Mouse (Mus musculus): Measurements from ENCODE around the gene Zfp827.

Zfp827 gene

GRCm38 (mm10) chr8:79027977-79028487, at the start of gene Zfp827:
Gene Zfp827, plus strand, starts transcription at chr8:79028437.
- DNase-seq (ENCODE audit: low spot score in 2 of 2), result peak; percentile 31 to 75

- DNase-seq (ENCODE audit: low spot score in 2 of 2), result no peak
These were observed 23.9 kb upstream of the Zfp827 start for GRCm38 (mm10) chr8:79004341-79004740.

DNA sequence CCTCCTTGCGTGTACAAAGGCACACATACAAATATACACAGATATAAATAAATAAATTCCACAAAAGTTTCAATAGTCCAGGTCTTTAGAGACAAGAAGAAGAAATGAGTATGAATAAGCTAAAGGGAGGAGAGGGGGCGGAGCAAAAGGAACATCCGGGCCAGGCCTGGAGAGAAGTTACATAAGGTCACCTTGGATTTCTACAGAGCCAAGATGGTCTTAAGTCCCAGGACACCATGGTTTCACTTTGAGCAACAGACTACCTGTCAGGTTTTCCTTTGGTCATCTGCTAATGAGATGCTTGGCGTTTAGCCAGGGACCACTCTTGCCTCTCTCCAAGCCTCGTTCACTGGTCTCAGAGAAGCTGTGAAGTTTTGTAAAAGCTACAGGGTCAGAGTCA, 13.2 kb upstream of the Zfp827 start:
- DNase-seq (ENCODE audit: low spot score in 2 of 2), result no peak

- no peak for DNase-seq (ENCODE audit: low spot score in 2 of 2)
These were observed 12.2 kb upstream of the Zfp827 start for GRCm38 (mm10) chr8:79016076-79016475.

- no peak for DNase-seq (ENCODE audit: low spot score in 2 of 2)
These were observed 11.7 kb upstream of the Zfp827 start for GRCm38 (mm10) chr8:79016583-79016982.

DNA sequence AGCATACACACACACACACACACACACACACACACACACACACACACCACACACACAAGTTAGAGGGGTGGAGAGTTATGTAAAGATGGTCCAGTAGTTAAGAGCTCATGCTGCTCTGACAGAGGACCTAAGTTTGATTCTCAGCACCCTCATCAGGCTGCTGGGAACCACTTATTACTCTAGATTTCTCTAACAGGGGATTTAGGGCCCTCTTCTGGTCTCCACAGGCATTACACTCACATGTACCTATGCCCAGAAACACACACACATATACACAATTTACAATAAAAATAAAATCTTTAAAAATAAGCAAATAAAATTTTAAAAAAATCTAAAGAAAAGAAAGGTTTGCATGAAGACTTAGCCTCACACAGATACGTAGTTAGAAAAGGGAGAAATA, 4.3 kb upstream of the Zfp827 start:
- no peak for DNase-seq (ENCODE audit: low spot score in 2 of 2)

DNA sequence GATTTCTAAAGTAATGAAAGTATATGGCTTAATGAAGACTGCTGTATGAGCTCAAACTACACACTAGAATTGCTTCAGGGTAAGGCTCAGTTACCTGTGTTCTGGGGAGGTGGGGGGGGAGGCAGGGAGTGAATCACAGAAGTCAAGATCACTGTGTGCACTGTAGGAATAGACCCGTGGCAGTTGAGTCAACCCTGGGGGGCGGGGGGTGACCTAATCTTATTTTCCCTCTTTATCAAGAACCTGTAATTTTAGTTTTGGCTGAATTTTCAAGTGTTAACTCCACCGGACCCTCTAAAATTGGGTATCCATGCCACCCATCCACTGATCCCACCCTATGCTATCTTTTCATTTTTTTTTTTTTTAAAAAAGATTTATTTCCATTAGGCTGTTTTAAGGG, 918 bp upstream of the Zfp827 start:
- no peak for DNase-seq (ENCODE audit: low spot score in 2 of 2)

DNA sequence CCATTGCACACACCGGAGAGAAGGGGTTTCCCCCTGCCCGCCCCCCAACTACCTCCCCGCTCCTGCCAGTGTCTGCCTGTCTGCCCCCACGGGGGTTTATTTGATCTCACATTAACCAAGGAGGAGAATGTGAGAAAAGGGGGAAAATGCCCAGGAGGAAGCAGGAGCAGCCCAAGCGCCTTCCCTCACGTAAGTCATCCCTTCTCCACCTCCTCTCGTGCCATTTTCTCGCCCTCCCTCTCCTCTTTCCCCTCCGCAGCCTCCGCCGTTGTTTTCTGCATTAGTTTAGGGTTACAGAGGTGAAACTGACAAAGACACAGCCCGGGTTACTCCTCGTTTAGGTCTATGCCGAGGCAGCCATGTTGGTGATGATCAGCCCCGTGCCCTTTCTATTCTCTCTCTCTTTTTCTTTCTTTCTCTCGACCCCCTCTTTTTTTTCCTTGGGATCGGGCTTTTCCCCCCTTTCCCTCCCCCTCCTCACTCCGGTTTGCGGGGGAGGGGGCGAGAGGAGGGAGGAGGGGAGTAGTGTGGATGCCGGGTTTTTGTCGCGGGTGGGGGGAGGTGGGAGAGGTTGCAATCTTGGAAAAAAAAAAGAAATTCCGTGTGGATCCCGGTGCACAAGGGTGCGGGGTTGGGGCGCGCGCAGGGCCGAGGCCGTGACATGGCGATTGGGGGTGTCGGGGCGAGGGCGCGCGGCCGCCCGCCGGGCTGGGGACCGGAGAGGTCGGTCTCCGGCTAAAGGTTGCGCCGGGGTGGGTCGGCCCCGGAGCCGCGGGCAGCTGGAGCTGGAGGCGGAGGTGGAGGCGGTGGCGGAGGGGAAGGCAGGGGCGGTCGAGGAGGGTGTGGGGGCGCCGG, 531 bp downstream of the Zfp827 start:
- DNase-seq (ENCODE audit: low spot score in 2 of 2), result peak; percentile 43 to 59

DNA sequence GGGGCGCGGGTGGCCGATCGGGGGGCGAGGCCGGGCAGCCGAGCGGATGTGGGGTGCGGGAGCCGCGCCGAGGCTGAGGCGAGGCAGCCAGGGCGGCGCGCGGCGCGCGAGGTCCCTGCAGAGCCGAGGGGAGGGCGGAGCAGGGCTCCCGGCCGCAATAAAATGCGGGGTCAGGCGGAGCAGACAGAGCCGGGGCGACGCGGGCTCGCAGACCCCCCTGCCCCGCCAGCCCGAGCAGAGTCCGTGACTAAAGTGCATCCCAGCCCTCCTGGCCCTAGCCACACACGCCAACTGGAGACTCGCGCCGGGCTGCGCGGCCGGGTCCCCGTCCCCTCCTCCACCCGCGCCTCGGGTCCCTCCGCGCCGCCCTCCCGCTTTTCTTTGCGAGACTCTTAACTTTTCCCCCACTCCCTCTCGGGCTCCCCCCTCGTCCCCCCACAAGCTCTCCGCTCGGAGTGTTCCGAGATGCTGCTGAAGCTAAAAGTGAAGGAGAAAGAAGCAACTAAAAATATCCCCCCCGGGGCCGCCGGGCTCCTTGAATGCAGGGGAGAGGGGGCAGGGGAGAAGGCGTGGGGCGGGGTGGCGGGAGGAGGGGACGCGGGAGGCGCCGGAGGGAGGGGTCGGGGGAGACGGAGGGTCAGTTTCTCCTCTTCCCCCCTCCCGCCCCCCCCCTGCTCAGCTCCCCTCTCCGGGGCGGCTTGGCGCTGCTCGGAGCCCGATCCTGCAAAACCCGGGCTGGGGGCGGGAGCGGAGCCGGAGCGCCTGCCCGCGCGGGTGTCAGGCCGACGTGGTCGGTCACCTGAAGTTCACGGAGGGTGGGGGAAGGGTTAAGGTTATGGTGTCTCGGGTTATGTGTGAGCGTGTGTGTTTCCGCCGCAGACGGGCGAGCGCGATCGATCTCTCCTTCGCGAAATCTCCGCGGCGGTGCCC, 1.4 kb downstream of the Zfp827 start:
- peak; percentile 46 to 66 for DNase-seq (ENCODE audit: low spot score in 2 of 2)

GRCm38 (mm10) chr8:79030326-79031265, 2.4 kb downstream of the Zfp827 start:
- peak in 1 of 2 experiments; percentile 26 for DNase-seq (ENCODE audit: low spot score in 2 of 2)

GRCm38 (mm10) chr8:79037532-79037931, 9.3 kb downstream of the Zfp827 start:
- no peak for DNase-seq (ENCODE audit: low spot score in 2 of 2)

- DNase-seq (ENCODE audit: low spot score in 2 of 2), result peak in 1 of 2 experiments; percentile 21
These were observed 9.8 kb downstream of the Zfp827 start for GRCm38 (mm10) chr8:79037991-79038390.

DNA sequence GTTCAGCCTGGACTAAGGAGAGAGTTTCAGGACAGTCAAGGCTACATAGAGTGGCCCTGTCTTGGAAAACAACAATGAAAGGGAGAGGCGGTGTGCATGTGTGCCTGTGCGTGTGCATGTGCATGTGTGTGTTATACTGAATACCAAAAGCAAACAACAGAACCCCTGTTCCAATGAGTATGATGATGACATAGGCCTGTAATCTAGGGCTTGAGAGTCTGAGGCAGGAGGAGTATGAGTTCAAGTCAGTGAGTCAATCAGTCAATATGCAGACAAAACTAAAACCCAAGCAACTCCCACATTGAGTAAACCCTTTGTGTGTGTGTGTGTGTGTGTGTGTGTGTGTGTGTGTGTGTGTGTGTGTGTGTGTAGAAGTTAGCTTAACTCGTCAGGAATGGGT, 13.2 kb downstream of the Zfp827 start:
- DNase-seq (ENCODE audit: low spot score in 2 of 2), result no peak

DNA sequence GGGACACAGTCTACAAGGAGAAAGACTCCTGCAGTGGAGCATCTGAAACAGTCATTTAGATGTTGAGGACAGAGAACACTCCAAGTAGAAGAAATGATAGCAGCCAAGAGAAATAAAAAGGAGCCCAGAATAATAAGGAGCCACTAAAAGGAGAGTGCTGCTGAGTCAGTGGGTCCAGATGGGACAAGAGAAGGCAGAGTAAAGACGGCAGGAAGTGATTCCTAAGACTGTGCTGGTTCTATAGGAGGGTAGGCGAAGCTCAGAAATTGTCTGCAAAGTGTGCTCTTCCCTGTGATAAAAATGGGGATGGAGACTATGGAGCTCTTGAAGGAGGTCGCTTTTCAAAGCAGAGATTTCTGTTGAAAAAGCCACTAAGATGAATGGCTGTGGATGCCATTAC, 14.0 kb downstream of the Zfp827 start:
- DNase-seq (ENCODE audit: low spot score in 2 of 2), result no peak

- no peak for DNase-seq (ENCODE audit: low spot score in 2 of 2)
These were observed 16.4 kb downstream of the Zfp827 start for GRCm38 (mm10) chr8:79044673-79045072.

GRCm38 (mm10) chr8:79046659-79047058, 18.4 kb downstream of the Zfp827 start:
- DNase-seq (ENCODE audit: low spot score in 2 of 2), result no peak

GRCm38 (mm10) chr8:79048388-79049005, 20.3 kb downstream of the Zfp827 start:
- no peak for DNase-seq (ENCODE audit: low spot score in 2 of 2)

DNA sequence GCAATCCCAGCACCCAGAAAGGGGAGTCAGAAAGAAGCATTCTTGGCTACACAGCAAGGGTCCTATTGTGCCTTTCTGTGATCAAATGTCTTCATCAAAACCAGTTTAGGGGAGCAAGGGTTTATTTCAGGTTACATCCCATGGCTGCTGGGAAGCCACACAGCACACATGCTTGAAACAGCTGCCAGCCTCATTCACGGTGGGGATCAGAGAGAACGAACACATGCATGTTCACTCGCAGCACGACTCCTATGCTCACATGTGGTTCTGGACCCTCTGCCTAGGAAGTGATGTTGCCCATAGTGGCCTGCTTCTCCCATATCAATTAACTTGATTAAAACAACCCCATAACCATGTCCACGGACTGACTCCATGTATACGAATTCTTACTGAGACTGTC, 26.0 kb downstream of the Zfp827 start:
- DNase-seq (ENCODE audit: low spot score in 2 of 2), result no peak

GRCm38 (mm10) chr8:79057179-79057578, 28.9 kb downstream of the Zfp827 start:
- no peak for DNase-seq (ENCODE audit: low spot score in 2 of 2)

GRCm38 (mm10) chr8:79059361-79059760, 31.1 kb downstream of the Zfp827 start:
- DNase-seq (ENCODE audit: low spot score in 2 of 2), result no peak

All from cerebellum, postnatal 4 days (tissue).